Mouse (Mus musculus): ENCODE data around the gene Topors. TPM values are rescaled to one million over a fixed set of nuclear protein-coding genes. Genes with fewer than 3 reads are reported as not detected.

Topors gene
- polyA plus RNA-seq, 2 experiments from 2014 or later, result 18.9 to 19.9 TPM

Other genes with a start within 250 kb of the Topors start
- 10 to 100 TPM; 20.3 to 22.6 TPM for gene Aco1, start 126.8 kb downstream of the Topors start, polyA plus RNA-seq (2017; shearing (Covaris generic))
- 10 to 100 TPM; 81.4 to 82.3 TPM for gene Ddx58, start 30.0 kb downstream of the Topors start, polyA plus RNA-seq (2017; shearing (Covaris generic))
- 10 to 100 TPM; 19.7 to 75.0 TPM for gene Smim27, start 271 bp downstream of the Topors start, polyA plus RNA-seq (2017; shearing (Covaris generic))
- gene Ndufb6, start 9.6 kb upstream of the Topors start, polyA plus RNA-seq (2017; shearing (Covaris generic)), result 100 to 1,000 TPM; 142 to 147 TPM
- not detected for gene Tmem215, start 202.3 kb upstream of the Topors start, polyA plus RNA-seq (2017; shearing (Covaris generic))

All from activated CD4-positive, CD25-positive, alpha-beta regulatory T cell, adult 4 months (primary cell).